Mouse (Mus musculus) midbrain, embryonic 14.5 days (tissue): ENCODE data around the gene Ppp2r5c. TPM values are rescaled to one million over a fixed set of nuclear protein-coding genes. Genes with fewer than 3 reads are reported as not detected.

ENCODE experiments used
- ATAC-seq: fragments of 200-750 bp; cut with Nextera tagmentation; 2 replicates; pipeline ENCODE4 v1.8.0; 2017; ENCODE audit warnings: moderate number of reproducible peaks, moderate library complexity; ENCODE audit not compliant: low FRiP score, low TSS enrichment
- DNase-seq: peaks from one replicate; pipeline ENCODE4 v3.0.0-alpha.2; 2015
- H3K27ac ChIP-seq: fragments of 300-500 bp; sonication (generic); replicated peaks from 2 replicates; pipeline ENCODE4 v1.5.1; 2014; ENCODE audit warnings: mild to moderate bottlenecking, low read depth, low read length, moderate library complexity
- H3K27me3 ChIP-seq: fragments of 300-500 bp; sonication (generic); 2 replicates; pipeline ENCODE4 v1.6.1; 2014; ENCODE audit warnings: low read length, control low read depth, mixed read lengths; ENCODE audit not compliant: control insufficient read depth, insufficient read depth
- H3K36me3 ChIP-seq: fragments of 300-500 bp; sonication (generic); 2 replicates; pipeline ENCODE4 v1.6.1; 2014; ENCODE audit warnings: low read length, control low read depth; ENCODE audit not compliant: control insufficient read depth, insufficient read depth
- H3K4me1 ChIP-seq: fragments of 300-500 bp; sonication (generic); 2 replicates; pipeline ENCODE4 v1.6.1; 2014; ENCODE audit warnings: mild to moderate bottlenecking, antibody characterized with exemption, low read length, control low read depth; ENCODE audit not compliant: control insufficient read depth, insufficient read depth
- H3K4me2 ChIP-seq: fragments of 300-500 bp; sonication (generic); 2 replicates; pipeline ENCODE4 v1.6.1; 2014; ENCODE audit warnings: mild to moderate bottlenecking, low read length, moderate library complexity
- H3K4me3 ChIP-seq: fragments of 300-500 bp; sonication (generic); replicated peaks from 2 replicates; pipeline ENCODE4 v1.5.1; 2014; ENCODE audit warnings: low read depth, low read length
- H3K9ac ChIP-seq: fragments of 300-500 bp; sonication (generic); replicated peaks from 2 replicates; pipeline ENCODE4 v1.6.1; 2014; ENCODE audit warnings: mild to moderate bottlenecking, low read length, moderate library complexity
- H3K9me3 ChIP-seq: fragments of 300-500 bp; sonication (generic); 2 replicates; pipeline ENCODE4 v1.6.1; 2016; ENCODE audit warnings: low read length, control low read depth, mixed read lengths; ENCODE audit not compliant: control insufficient read depth
- WGBS: fragments of 180-500 bp; shearing (Covaris S2); extraction: QIAGEN DNeasy Blood & Tissue Kit; methylation state at CpG from one replicate; pipeline ENCODE4 v1.1.7; 2014; 5-methylcytosine and 5-hydroxymethylcytosine counted together
- polyA plus RNA-seq: library from polyadenylated mRNA; unstranded; fragments of >200 nt; fragmentation: Nextera tagmentation; extraction: Ambion mirVana; gene quantifications from 2 replicates; pipeline ENCODE4 v1.2.1, GENCODE M21; 2014

Ppp2r5c gene
- polyA plus RNA-seq, 1 experiment from 2014 or later: 158 TPM

DNA sequence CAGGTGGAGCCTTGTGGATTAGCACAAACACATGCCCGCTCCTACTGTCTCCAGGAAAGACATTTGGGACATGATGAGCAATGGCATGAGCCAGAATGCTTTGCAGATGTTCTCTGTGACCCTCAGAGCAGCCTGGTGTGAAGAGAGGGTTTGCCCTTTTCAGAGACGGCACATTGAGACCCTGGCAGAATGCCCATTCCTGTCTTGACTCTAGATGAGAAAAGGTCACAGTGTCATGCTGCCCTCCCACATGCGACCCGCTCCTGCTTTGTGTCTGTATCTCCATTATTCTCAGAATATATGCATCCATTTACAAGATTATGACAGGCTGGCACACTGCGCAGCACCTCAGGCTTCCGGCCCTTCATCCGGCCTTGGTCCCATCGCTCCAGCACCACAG lies 94.1 kb downstream of the Ppp2r5c start:
- Histone ChIP-seq H3K9me3 (no peaks in the 10 kb centered on the region), H3K27me3 (no peaks in the 10 kb centered on the region), H3K36me3 (peaks cover 6% of the 10 kb centered on the region), H3K4me3 (no peak overlapping the region), H3K9ac (no peak overlapping the region), H3K27ac (no peak overlapping the region), H3K4me1 (no peaks in the 10 kb centered on the region), H3K4me2 (no peak overlapping the region)
- 81% methylated on average over 8 of the region's 8 CpGs for WGBS
- ATAC-seq: no peak
- DNase-seq: peak; percentile 16

DNA sequence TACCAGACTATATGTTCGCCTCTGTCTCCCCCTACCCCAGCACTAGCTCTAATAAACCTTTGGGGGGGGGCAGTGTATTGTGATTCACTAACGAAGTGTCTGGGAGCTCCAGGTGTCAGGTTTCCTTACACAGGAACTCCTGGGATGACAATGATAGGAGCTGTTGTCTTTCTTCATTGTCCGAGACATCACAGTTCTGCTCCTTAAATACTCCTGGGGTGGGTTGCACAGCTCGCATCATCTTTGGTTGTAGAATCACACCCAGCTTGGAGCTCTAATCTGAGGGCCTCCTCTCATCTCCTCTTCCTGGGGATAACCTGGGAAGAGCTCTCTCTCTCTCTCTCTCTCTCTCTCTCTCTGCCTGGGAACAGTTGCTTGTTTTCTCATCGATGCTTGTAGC lies 94.6 kb downstream of the Ppp2r5c start:
- Histone ChIP-seq H3K9ac (no peak overlapping the region), H3K36me3 (peaks cover 11% of the 10 kb centered on the region), H3K27me3 (no peaks in the 10 kb centered on the region), H3K9me3 (no peaks in the 10 kb centered on the region), H3K4me3 (no peak overlapping the region), H3K4me2 (no peak overlapping the region), H3K4me1 (no peaks in the 10 kb centered on the region), H3K27ac (no peak overlapping the region)
- 77% methylated on average over 5 of the region's 5 CpGs for WGBS
- DNase-seq: no peak
- no peak for ATAC-seq

DNA sequence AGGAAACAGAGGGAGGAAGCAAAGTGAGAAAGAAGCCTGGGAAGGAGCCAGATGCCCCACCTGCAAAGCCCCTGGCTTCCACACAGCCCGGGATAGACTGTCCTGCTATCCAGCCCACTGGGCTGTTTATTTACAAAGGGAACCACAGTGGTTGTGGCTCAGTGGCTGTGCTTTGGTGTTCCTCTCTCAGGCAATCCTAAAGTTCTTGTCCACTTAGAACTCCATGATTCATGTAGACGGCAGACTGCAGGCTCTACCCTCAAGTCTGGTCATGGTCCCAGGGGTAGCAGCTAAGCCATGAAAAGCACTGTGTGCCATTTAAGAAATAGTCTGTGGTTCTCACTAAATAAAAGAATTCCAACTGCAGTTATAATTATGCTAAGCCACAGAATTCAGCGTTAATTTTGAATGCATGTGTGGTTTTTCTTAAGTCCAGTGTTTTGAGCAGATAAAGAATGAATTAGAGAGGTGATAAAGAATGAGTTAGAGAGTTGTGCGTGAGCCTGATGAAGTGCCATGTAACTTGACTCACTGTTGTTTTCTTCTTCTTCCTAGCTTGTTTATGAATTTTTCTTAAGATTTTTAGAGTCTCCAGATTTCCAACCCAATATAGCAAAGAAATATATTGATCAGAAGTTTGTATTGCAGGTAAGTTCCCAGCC lies 98.3 kb downstream of the Ppp2r5c start:
- Histone ChIP-seq H3K9me3 (no peaks in the 10 kb centered on the region), H3K9ac (no peak overlapping the region), H3K4me2 (no peak overlapping the region), H3K4me1 (no peaks in the 10 kb centered on the region), H3K4me3 (no peak overlapping the region), H3K27ac (no peak overlapping the region), H3K36me3 (peaks cover 43% of the 10 kb centered on the region), H3K27me3 (no peaks in the 10 kb centered on the region)
- DNase-seq: no peak
- 87% methylated on average over 4 of the region's 4 CpGs for WGBS
- no peak for ATAC-seq

DNA sequence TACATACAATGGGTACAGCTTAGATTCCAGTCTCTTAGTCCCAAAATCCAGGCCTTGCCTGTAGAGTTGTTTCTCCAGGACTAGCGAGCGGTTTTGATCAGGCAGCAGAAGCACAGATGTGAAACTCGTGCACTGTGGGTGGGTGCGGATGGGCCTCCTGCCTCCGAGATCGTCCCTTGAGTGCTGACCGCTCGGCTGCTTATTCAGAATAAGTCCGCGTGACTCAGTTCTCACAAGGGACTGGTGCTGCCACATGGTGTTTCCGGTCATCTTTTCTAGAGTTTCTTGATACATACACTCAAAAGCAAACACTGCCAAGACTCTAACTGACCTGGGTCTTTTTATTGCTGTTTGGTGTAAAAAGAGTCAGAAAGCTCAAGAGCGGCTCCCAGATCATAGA lies 100.7 kb downstream of the Ppp2r5c start:
- H3K36me3 ChIP-seq: peaks cover 60% of the 10 kb centered on the region
- no peak overlapping the region for H3K4me2 ChIP-seq
- WGBS: 92% methylated on average over 12 of the region's 12 CpGs
- H3K27ac ChIP-seq: no peak overlapping the region
- H3K27me3 ChIP-seq: no peaks in the 10 kb centered on the region
- no peaks in the 10 kb centered on the region for H3K4me1 ChIP-seq
- no peak overlapping the region for H3K9ac ChIP-seq
- ATAC-seq: no peak
- DNase-seq: no peak
- H3K4me3 ChIP-seq: no peak overlapping the region
- no peaks in the 10 kb centered on the region for H3K9me3 ChIP-seq

DNA sequence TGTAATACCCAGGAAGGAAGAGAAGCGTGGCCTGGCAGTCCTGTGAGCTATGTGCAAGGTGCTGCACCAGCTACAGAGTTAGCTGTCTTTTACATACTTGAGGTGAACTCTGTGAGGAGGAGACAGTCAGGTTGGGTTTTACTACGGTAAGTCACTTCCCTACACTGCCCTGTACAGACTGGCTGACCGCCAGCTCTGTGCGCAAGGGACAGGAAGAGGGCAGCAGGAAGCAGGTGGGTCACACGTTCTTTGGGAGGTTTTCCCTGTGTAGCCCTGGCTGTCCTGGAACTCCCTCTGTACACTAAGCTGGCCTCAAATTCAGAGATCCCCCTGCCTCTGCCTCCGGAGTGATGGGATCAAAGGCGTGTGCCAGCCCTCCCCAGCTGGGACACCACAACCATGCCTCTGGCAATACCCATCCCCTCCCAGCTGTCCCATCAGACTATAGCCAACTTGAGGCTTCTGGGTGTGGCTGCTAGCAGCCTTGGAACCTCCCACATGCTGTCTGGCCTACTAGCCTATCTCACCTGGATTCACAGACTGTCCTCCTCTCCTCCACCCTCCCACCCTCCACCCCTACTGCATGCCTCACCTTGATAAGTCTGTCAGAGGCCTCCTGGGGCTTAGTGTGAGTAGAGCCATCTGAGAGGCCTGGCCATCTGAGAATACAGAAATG lies 102.7 kb downstream of the Ppp2r5c start:
- no peaks in the 10 kb centered on the region for H3K4me1 ChIP-seq

DNA sequence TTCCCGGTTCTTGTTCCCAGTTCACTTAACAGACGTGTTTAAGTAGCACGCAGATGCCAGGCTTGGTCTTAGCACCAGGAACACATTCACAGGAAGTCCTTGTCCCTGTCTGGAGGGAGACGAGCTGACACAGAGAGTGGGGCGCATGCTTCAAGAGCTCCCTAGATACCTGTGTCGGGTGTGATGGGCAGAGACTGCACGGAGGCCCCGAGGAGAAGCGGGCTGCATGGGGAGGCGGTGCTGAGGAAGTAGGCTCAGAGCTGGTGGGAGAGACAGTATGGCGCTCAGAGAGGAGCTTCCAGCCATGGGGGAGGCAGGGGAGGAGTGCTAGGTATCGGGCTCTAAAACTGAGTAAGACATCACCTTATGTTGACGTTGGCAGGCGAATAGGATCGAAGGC lies 103.4 kb downstream of the Ppp2r5c start:
- Histone ChIP-seq H3K27me3 (no peaks in the 10 kb centered on the region), H3K9me3 (no peaks in the 10 kb centered on the region), H3K27ac (no peak overlapping the region), H3K9ac (no peak overlapping the region), H3K4me3 (no peak overlapping the region), H3K4me2 (no peak overlapping the region), H3K36me3 (peaks cover 88% of the 10 kb centered on the region), H3K4me1 (no peaks in the 10 kb centered on the region)
- DNase-seq: no peak
- no peak for ATAC-seq
- WGBS: 90% methylated on average over 15 of the region's 15 CpGs

More for the DNA sequence above, 102.7 kb downstream of the Ppp2r5c start:
- ATAC-seq (no peak), DNase-seq (no peak)
- H3K27ac ChIP-seq: no peak overlapping the region
- H3K4me3 ChIP-seq: no peak overlapping the region
- peaks cover 80% of the 10 kb centered on the region for H3K36me3 ChIP-seq
- WGBS: 93% methylated on average over 7 of the region's 7 CpGs
- no peak overlapping the region for H3K4me2 ChIP-seq
- no peaks in the 10 kb centered on the region for H3K9me3 ChIP-seq
- no peak overlapping the region for H3K9ac ChIP-seq
- no peaks in the 10 kb centered on the region for H3K27me3 ChIP-seq

DNA sequence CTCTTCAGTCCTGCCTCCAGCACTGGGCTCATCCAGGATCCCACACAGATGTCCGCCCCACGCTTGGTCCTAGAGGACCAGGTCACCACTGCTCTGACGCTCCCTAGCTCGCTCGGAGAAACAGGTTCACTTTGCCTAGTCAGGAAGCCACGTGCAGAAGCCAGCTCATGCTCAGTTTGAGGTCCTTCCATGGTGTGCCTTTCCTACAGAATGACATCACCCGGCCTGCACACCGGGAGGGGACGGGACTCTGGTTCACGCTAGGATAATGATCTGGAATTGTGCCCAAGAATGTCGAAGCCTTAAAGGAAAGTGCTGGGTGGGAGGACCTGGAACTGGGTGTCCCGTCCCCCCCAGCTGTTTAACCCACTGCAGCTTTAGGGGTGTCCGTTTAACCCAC lies 105.2 kb downstream of the Ppp2r5c start:
- no peak overlapping the region for H3K4me2 ChIP-seq
- no peak overlapping the region for H3K4me3 ChIP-seq
- ATAC-seq (no peak), DNase-seq (no peak)
- no peak overlapping the region for H3K9ac ChIP-seq
- H3K27ac ChIP-seq: no peak overlapping the region
- no peaks in the 10 kb centered on the region for H3K27me3 ChIP-seq
- WGBS: 91% methylated on average over 13 of the region's 13 CpGs
- H3K4me1 ChIP-seq: no peaks in the 10 kb centered on the region
- H3K36me3 ChIP-seq: peaks cover 87% of the 10 kb centered on the region
- no peaks in the 10 kb centered on the region for H3K9me3 ChIP-seq

DNA sequence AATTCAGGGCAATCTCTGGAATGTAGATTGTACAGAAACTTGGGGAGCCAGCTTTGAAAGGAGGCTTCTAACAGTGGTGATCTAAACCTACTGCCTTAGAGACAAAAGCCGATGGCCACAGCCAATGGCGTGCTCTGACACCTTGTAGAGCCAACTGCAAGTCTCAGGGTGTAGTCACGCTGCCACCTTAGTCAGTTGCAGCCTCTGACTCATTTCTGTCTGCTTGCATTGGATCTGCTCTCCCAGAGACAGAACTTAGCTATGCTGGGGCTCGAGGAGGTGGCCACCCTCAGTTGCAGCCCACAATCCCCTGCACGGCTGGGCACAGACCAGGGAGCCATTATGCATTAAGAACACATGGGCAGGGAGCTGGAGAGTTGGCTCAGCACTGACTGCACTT lies 106.4 kb downstream of the Ppp2r5c start:
- Histone ChIP-seq H3K36me3 (peaks cover 87% of the 10 kb centered on the region), H3K4me2 (no peak overlapping the region), H3K27me3 (no peaks in the 10 kb centered on the region), H3K9ac (no peak overlapping the region), H3K9me3 (no peaks in the 10 kb centered on the region), H3K4me1 (no peaks in the 10 kb centered on the region), H3K27ac (no peak overlapping the region), H3K4me3 (no peak overlapping the region)
- no peak for DNase-seq
- no peak for ATAC-seq
- 96% methylated on average over 5 of the region's 5 CpGs for WGBS
